In genomic region chr14:103595870-103596269, GRCm38 (mm10) we compare ENCODE assay signal across 30 mouse cellular contexts.
"Had no signal": no experiment of that assay in that cellular context is flagged by ENCODE, and none has a peak within 500 bp of the region (broad histone marks: within the 10 kb centered on the region; RNA-seq: fewer than 3 reads in every experiment).

No protein-coding gene starts in this region.

- H3K27ac ChIP-seq: limb, embryonic 10.5 days; limb, embryonic 12.5 days; limb, embryonic 13.5 days; limb, embryonic 15.5 days; liver, embryonic 12.5 days; liver, embryonic 13.5 days; liver, embryonic 14.5 days; liver, embryonic 15.5 days; lung, embryonic 15.5 days; macrophage; midbrain, embryonic 10.5 days; midbrain, embryonic 12.5 days; midbrain, embryonic 13.5 days; midbrain, embryonic 15.5 days; neural tube, embryonic 12.5 days had no signal

- DNase-seq: left cerebral cortex, postnatal 4 days; liver; liver, embryonic 13.5 days; liver, postnatal 0 days; lung, adult 18-20 months; lung, adult 2 months; lung, embryonic 14.5 days; lung, postnatal 10 days; lung, postnatal 14 days; lung, postnatal 36 days; lung, postnatal 4 days; midbrain, embryonic 14.5 days had no signal

- ATAC-seq: liver, embryonic 12.5 days; liver, postnatal 0 days; lung, postnatal 0 days; midbrain, embryonic 13.5 days; midbrain, embryonic 15.5 days; midbrain, embryonic 16.5 days had no signal

- H3K4me3 ChIP-seq: limb, embryonic 10.5 days; limb, embryonic 12.5 days; limb, embryonic 13.5 days; limb, embryonic 15.5 days; liver, embryonic 12.5 days; liver, embryonic 13.5 days; liver, embryonic 15.5 days; lung, embryonic 15.5 days; megakaryocyte, embryonic 14.5 days; midbrain, embryonic 10.5 days; midbrain, embryonic 12.5 days; midbrain, embryonic 13.5 days; midbrain, embryonic 15.5 days; myocyte; neural tube, embryonic 12.5 days had no signal
